Mouse (Mus musculus): ENCODE measurements around the gene Hspg2. TPM values are rescaled to one million over a fixed set of nuclear protein-coding genes. Genes with fewer than 3 reads are reported as not detected.
A peak's percentile ranks its signal among the peaks of the same experiment; 100 is the strongest.

The Hspg2 gene
- polyA plus RNA-seq, 1 experiment from 2014 or later: 10.7 TPM

DNA sequence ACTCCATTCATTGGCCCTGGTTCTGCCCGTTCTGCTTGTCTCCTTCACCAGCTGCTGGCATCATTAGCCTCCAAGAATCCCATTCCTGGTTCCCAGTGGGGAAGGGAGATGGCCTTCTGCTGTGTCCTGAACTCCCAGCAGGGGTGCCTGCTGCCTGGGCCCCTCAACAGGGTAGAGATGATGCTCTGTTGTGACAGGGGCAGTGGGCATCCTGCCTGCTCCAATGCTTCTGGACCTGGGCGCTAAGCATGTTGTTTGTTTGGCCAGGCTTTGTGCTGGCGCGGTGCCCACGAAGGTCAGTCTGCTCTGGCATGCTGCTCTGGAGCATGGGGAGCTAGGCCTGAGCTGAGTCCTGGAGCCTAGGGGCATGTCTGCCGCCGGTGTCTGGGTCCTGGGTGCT lies 16.0 kb downstream of the Hspg2 start:
- ATAC-seq (ENCODE audit: low FRiP score) (no peak), DNase-seq (ENCODE audit: low spot score) (peak; percentile 55)
- WGBS: 63% methylated on average over 7 of the region's 7 CpGs
- H3K27ac ChIP-seq: no peak overlapping the region
- peaks cover 39% of the 10 kb centered on the region for H3K4me1 ChIP-seq (replicated peaks; ENCODE audit: control insufficient read depth, insufficient read depth, low read length)
- no peak overlapping the region for H3K9ac ChIP-seq
- H3K4me3 ChIP-seq (replicated peaks; ENCODE audit: low read length): no peak overlapping the region
- H3K9me3 ChIP-seq (ENCODE audit: control insufficient read depth, low read length): no peaks in the 10 kb centered on the region
- no peaks in the 10 kb centered on the region for H3K36me3 ChIP-seq (replicated peaks; ENCODE audit: control insufficient read depth, insufficient read depth)
- no peak overlapping the region for H3K4me2 ChIP-seq (replicated peaks)
- no peaks in the 10 kb centered on the region for H3K27me3 ChIP-seq (ENCODE audit: control insufficient read depth, insufficient read depth, low read length)

DNA sequence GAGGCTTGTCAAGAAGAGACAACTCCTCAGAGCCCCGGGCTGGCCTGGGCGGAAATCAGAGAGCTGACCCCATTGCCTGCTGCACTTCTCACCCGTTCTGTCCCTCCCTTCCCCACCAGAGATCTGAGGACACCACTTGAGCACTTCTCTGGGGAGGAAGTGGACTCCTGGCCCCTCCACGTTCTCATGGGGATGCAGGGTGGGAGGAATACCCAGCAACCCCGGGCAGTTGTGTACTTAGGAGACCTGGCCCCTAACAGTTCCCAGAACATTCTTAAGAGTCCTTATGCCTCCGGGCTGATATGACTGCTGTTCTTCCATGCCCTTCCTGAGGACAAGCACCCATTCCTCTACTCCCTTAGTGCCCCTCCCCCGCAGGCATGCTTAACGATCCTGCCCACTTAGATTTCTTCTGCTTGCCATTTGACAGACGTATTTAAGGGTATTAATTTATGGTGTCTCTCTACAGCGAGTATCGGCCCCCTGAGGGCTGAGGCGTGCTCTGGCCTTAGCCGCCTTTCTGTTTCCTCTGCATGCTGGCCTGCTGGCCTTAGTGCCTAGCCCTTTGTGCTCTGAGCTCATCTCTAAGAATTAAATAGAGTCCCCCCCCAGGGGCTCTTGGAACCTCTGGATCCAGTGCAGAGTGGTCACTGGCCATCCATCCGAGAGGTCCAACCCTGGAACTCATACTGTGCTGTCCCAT lies 16.8 kb downstream of the Hspg2 start:
- H3K9me3 ChIP-seq (ENCODE audit: control insufficient read depth, low read length): no peaks in the 10 kb centered on the region
- H3K4me3 ChIP-seq (replicated peaks; ENCODE audit: low read length): no peak overlapping the region
- no peak overlapping the region for H3K4me2 ChIP-seq (replicated peaks)
- ATAC-seq (ENCODE audit: low FRiP score) (no peak), DNase-seq (ENCODE audit: low spot score) (no peak)
- no peak overlapping the region for H3K27ac ChIP-seq
- H3K4me1 ChIP-seq (replicated peaks; ENCODE audit: control insufficient read depth, insufficient read depth, low read length): peaks cover 35% of the 10 kb centered on the region
- H3K27me3 ChIP-seq (ENCODE audit: control insufficient read depth, insufficient read depth, low read length): no peaks in the 10 kb centered on the region
- H3K9ac ChIP-seq: no peak overlapping the region
- 47% methylated on average over 14 of the region's 14 CpGs for WGBS
- no peaks in the 10 kb centered on the region for H3K36me3 ChIP-seq (replicated peaks; ENCODE audit: control insufficient read depth, insufficient read depth)

DNA sequence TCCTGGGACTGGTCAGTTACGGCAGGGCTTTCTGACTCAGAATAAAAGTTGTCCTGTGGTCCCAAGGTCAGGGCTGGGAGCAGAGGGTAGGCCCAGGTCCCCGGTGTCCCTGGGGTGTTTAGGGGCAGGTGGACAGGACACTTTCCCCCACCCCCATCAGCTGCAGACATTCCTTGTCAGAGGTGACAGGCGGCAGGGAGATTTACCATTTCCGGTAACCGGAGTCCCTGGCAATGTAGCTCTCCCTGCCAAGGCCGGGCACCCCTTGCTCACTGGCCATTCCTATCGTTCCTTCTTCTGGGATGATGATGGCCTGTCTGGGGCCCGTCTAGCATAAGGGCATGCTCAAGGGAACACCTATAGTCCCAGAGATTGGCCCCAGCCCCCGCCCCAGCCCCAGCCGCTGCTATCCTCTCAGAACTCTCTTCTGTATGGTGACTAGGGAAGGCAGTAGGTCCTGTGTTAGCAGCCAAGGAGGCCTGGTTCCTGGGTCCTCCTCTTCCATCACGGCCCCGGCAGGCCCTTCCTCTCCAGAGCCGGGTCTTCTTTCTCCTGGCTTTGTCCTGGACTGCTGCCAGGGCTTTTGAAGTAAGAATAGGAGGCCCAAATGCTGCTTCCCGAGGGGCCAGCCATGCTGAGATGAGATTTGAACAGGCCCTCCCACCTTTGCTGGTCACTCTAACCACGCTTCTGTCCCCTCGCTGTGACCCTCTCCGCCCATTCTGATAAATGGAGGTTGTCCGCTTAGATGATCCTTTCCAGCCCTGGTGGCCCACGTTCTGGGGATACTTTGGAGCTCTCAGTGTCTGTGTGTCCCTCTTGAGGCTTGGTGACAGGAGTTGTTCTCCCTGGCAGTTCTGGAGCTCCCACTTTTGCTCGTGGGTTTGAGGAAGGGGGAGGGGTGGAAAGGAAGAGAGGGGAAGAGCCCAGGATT lies 17.8 kb downstream of the Hspg2 start:
- WGBS: 37% methylated on average over 20 of the region's 20 CpGs
- H3K27me3 ChIP-seq (ENCODE audit: control insufficient read depth, insufficient read depth, low read length): no peaks in the 10 kb centered on the region
- DNase-seq (ENCODE audit: low spot score) (no peak), ATAC-seq (ENCODE audit: low FRiP score) (no peak)
- no peak overlapping the region for H3K9ac ChIP-seq
- no peaks in the 10 kb centered on the region for H3K9me3 ChIP-seq (ENCODE audit: control insufficient read depth, low read length)
- no peak overlapping the region for H3K27ac ChIP-seq
- H3K4me1 ChIP-seq (replicated peaks; ENCODE audit: control insufficient read depth, insufficient read depth, low read length): peaks cover 35% of the 10 kb centered on the region
- no peaks in the 10 kb centered on the region for H3K36me3 ChIP-seq (replicated peaks; ENCODE audit: control insufficient read depth, insufficient read depth)
- H3K4me3 ChIP-seq (replicated peaks; ENCODE audit: low read length): no peak overlapping the region
- H3K4me2 ChIP-seq (replicated peaks): no peak overlapping the region

DNA sequence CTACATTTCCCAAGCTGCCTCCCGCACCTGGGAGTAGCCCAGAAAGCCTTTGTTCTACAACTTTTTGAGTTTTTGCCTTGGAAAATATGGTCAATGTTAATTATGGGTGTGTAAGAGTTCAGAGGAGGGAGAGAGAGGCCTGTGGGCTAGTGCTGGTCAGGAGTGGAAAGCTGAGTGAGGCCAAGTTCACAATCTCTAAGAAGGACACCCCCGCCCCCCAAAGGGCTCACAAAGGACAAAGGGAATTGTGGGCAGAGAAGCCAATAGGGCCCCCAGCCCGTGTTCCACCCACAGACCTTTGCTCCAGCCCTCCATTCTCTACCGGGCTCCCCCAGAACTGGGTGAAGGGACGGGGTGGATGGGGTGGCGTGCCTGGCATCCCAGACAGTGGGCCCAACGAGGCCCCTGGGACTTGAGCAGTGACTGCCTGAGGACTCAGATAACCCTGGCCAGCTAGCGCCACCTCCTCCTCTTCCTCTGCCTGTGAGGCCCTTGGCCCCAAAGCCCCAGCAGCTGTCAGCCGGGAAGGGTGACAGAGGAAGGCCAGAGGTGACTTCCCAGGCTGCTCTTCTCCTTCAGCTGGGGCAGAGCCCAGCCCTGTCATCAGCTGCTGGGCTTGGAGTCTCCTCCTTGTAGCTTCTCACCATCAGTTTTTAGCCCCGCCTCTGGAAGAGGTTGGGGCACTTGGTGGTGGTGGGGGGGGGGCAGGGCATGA lies 18.9 kb downstream of the Hspg2 start:
- Histone ChIP-seq H3K9me3 (ENCODE audit: control insufficient read depth, low read length) (no peaks in the 10 kb centered on the region), H3K4me2 (replicated peaks) (no peak overlapping the region), H3K27ac (no peak overlapping the region), H3K9ac (no peak overlapping the region), H3K4me1 (replicated peaks; ENCODE audit: control insufficient read depth, insufficient read depth, low read length) (peaks cover 35% of the 10 kb centered on the region), H3K36me3 (replicated peaks; ENCODE audit: control insufficient read depth, insufficient read depth) (no peaks in the 10 kb centered on the region), H3K27me3 (ENCODE audit: control insufficient read depth, insufficient read depth, low read length) (no peaks in the 10 kb centered on the region), H3K4me3 (replicated peaks; ENCODE audit: low read length) (no peak overlapping the region)
- ATAC-seq (ENCODE audit: low FRiP score): no peak
- WGBS: 46% methylated on average over 10 of the region's 10 CpGs
- DNase-seq (ENCODE audit: low spot score): no peak

DNA sequence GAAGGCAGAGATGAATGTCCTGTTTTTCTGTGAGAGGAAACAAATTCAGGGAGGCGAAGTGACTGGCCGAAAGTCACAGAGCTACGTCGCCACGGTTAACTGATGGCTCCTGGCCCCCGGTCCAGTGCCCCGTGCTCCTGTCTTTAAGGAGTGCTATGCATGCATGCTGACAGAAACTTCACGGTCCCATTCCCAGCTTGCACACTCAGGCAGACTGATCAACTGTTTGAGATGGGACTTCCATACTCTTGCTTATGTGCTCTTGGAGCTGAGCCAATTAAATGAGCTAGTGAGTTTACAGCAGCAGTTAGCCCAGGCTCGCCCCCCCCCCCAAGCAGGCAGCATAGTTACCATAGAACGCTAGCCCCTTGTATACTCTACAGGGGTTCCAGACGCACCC lies 19.5 kb downstream of the Hspg2 start:
- Histone ChIP-seq H3K4me1 (replicated peaks; ENCODE audit: control insufficient read depth, insufficient read depth, low read length) (peaks cover 35% of the 10 kb centered on the region), H3K9me3 (ENCODE audit: control insufficient read depth, low read length) (no peaks in the 10 kb centered on the region), H3K27me3 (ENCODE audit: control insufficient read depth, insufficient read depth, low read length) (no peaks in the 10 kb centered on the region), H3K36me3 (replicated peaks; ENCODE audit: control insufficient read depth, insufficient read depth) (no peaks in the 10 kb centered on the region), H3K9ac (no peak overlapping the region), H3K4me2 (replicated peaks) (no peak overlapping the region), H3K27ac (no peak overlapping the region), H3K4me3 (replicated peaks; ENCODE audit: low read length) (no peak overlapping the region)
- DNase-seq (ENCODE audit: low spot score): no peak
- no peak for ATAC-seq (ENCODE audit: low FRiP score)
- WGBS: 32% methylated on average over 11 of the region's 11 CpGs

DNA sequence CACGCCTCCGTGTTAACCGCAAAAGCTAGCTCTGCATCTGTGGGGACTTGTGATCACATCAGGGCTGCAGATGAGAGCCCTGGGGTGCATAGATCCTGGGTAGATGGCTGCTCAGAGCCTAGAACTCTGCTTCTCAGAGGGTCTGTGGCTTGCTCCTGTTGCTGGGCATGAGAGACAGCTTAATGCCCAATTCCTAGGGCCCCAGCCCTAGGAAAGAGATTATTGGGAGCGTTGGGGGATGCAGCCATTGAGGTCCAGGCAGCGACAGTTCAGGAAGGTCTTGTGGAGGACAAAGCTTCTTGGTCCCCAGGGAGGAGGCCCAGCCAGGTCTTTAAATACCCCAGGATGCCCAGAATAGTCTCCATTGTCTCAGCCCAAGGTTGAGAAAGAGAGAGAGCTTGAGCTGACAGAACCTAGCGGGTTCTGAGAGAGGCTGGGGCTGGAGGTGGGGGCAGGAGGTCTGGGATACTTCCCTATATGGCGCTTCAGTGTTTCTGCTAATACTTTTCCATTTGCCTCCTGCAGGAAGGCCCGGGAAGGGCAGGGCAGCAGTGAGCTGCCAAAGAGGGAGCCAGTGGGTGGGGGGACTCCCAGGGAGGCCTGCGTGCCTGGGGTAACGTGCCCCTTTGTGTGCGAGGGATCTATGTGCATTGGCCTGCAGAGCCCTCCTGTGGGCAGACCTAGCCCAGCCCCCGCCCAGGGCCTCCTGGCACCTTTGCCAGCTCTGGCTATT lies 20.2 kb downstream of the Hspg2 start:
- H3K4me2 ChIP-seq (replicated peaks): no peak overlapping the region
- H3K9me3 ChIP-seq (ENCODE audit: control insufficient read depth, low read length): no peaks in the 10 kb centered on the region
- no peaks in the 10 kb centered on the region for H3K27me3 ChIP-seq (ENCODE audit: control insufficient read depth, insufficient read depth, low read length)
- H3K4me3 ChIP-seq (replicated peaks; ENCODE audit: low read length): no peak overlapping the region
- no peak for DNase-seq (ENCODE audit: low spot score)
- 14% methylated on average over 12 of the region's 12 CpGs for WGBS
- peak overlapping the region; percentile 53; the same call in 1 of the 2 replicates for H3K27ac ChIP-seq
- no peaks in the 10 kb centered on the region for H3K36me3 ChIP-seq (replicated peaks; ENCODE audit: control insufficient read depth, insufficient read depth)
- H3K4me1 ChIP-seq (replicated peaks; ENCODE audit: control insufficient read depth, insufficient read depth, low read length): peaks cover 35% of the 10 kb centered on the region
- no peak overlapping the region for H3K9ac ChIP-seq
- 0 out of 2 replicates have a peak, but pooled peaks have one; percentile 52 for ATAC-seq (ENCODE audit: low FRiP score)

DNA sequence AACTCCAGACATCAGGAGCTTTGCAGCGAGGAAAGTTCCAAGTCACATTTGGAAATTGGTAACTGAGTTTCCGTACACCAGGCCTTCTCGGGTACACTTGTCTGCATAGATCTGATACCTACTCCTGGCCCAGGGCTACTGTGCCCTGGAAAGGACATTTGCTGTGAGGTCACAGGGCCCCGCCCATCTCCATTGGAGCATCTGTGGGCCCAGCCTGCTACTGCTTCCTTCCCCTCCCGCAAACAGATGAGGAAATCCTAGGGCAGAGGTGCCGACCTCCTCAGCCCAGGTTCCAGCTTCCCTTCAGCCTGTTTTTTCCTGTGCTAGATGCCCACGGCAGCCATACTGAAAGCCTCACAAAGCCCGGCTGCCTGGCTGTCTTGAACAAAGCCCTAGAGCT lies 21.4 kb downstream of the Hspg2 start:
- H3K27ac ChIP-seq: no peak overlapping the region
- no peak overlapping the region for H3K4me3 ChIP-seq (replicated peaks; ENCODE audit: low read length)
- DNase-seq (ENCODE audit: low spot score) (no peak), ATAC-seq (ENCODE audit: low FRiP score) (no peak)
- WGBS: 59% methylated on average over 8 of the region's 8 CpGs
- no peaks in the 10 kb centered on the region for H3K36me3 ChIP-seq (replicated peaks; ENCODE audit: control insufficient read depth, insufficient read depth)
- no peaks in the 10 kb centered on the region for H3K27me3 ChIP-seq (ENCODE audit: control insufficient read depth, insufficient read depth, low read length)
- no peak overlapping the region for H3K4me2 ChIP-seq (replicated peaks)
- H3K9me3 ChIP-seq (ENCODE audit: control insufficient read depth, low read length): no peaks in the 10 kb centered on the region
- no peak overlapping the region for H3K9ac ChIP-seq
- H3K4me1 ChIP-seq (replicated peaks; ENCODE audit: control insufficient read depth, insufficient read depth, low read length): peaks cover 32% of the 10 kb centered on the region

DNA sequence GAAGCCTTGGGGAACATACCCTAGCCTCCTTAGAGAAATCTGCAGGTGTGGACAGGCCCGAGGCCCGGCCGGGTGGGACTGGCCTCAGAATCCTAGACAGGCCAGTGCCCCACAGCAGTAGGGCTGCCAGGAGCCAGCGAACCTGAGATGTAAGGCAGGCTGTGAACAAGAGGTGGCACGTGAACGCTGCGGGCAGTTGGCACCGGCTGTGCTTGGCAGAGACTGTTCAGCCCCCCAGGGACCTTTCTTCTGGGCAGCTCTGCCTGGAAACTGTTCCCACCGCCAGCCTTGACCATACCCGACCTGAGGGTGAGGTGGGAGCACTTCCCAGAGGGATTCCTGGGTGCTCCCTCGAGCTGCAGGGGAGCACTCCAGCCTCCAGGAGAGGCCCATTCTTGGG lies 24.0 kb downstream of the Hspg2 start:
- no peak for ATAC-seq (ENCODE audit: low FRiP score)
- Histone ChIP-seq H3K9me3 (ENCODE audit: control insufficient read depth, low read length) (no peaks in the 10 kb centered on the region), H3K27ac (no peak overlapping the region), H3K36me3 (replicated peaks; ENCODE audit: control insufficient read depth, insufficient read depth) (no peaks in the 10 kb centered on the region), H3K9ac (no peak overlapping the region), H3K4me2 (replicated peaks) (no peak overlapping the region), H3K27me3 (ENCODE audit: control insufficient read depth, insufficient read depth, low read length) (no peaks in the 10 kb centered on the region), H3K4me3 (replicated peaks; ENCODE audit: low read length) (no peak overlapping the region), H3K4me1 (replicated peaks; ENCODE audit: control insufficient read depth, insufficient read depth, low read length) (peaks cover 18% of the 10 kb centered on the region)
- WGBS: 62% methylated on average over 11 of the region's 11 CpGs
- DNase-seq (ENCODE audit: low spot score): no peak
